Comparison of ENCODE assay signal across 25 mouse cellular contexts in the genomic region with DNA sequence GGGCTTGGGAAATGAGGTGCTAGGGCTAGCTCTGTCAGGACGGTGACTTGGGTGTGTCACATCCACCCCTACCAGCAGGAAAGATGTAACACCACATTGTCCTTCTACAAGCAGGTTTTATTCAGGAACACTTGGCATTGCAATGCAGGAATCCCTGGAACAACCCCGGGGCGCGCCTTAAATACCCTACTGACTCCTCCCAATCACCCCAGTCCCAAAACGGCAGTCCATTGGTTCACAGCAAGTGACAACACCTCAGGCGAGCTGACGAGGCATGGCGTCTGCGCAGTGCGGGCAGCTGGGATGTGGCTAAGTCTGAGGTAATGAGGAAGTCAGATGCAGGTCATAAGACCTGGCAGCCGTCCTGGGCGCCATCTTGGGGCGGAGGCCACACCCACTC.
"Had no signal": no experiment of that assay in that cellular context is flagged by ENCODE, and none has a peak within 500 bp of the region (broad histone marks: within the 10 kb centered on the region; RNA-seq: fewer than 3 reads in every experiment).

No protein-coding gene starts in this region.

- H3K9me3 ChIP-seq: heart, embryonic 12.5 days; hindbrain, embryonic 10.5 days; hindbrain, embryonic 13.5 days; hindbrain, embryonic 15.5 days; kidney, embryonic 15.5 days; limb, embryonic 10.5 days; limb, embryonic 12.5 days; liver, embryonic 13.5 days; liver, embryonic 15.5 days had no signal

- DNase-seq: gastrocnemius, adult 2 months; gastrocnemius, postnatal 10 days; gastrocnemius, postnatal 25 days; heart, adult 18-20 months; heart, postnatal 10 days; heart, postnatal 4 days; kidney, adult 11 months; kidney, adult 2 months; kidney, adult 9 months; kidney, postnatal 14 days; kidney, postnatal 36 days; layer of hippocampus, adult 9-11 months; layer of hippocampus, postnatal 36 days; liver, embryonic 13.5 days had no signal

- H3K4me2 ChIP-seq: heart, embryonic 12.5 days; hindbrain, embryonic 13.5 days; hindbrain, embryonic 15.5 days; kidney, embryonic 15.5 days; limb, embryonic 12.5 days; liver, embryonic 13.5 days; liver, embryonic 15.5 days had no signal

- ATAC-seq: hindbrain, postnatal 0 days; intestine, embryonic 16.5 days had no signal

- H3K4me3 ChIP-seq: gastrocnemius, adult 2 months; heart, embryonic 12.5 days; hindbrain, embryonic 10.5 days; hindbrain, embryonic 13.5 days; hindbrain, embryonic 15.5 days; kidney, embryonic 15.5 days; limb, embryonic 10.5 days; limb, embryonic 12.5 days; liver, embryonic 13.5 days; liver, embryonic 15.5 days had no signal

- H3K4me1 ChIP-seq: hindbrain, embryonic 13.5 days; hindbrain, embryonic 15.5 days; limb, embryonic 10.5 days; limb, embryonic 12.5 days had no signal

- H3K27me3 ChIP-seq: heart, embryonic 12.5 days; hindbrain, embryonic 13.5 days; hindbrain, embryonic 15.5 days; kidney, embryonic 15.5 days; limb, embryonic 12.5 days; liver, embryonic 13.5 days; liver, embryonic 15.5 days had no signal

- H3K9ac ChIP-seq: heart, embryonic 12.5 days; hindbrain, embryonic 13.5 days; hindbrain, embryonic 15.5 days; kidney, embryonic 15.5 days; limb, embryonic 12.5 days; liver, embryonic 13.5 days; liver, embryonic 15.5 days had no signal

- H3K36me3 ChIP-seq: heart, embryonic 12.5 days; hindbrain, embryonic 10.5 days; hindbrain, embryonic 13.5 days; hindbrain, embryonic 15.5 days; kidney, embryonic 15.5 days; limb, embryonic 10.5 days; limb, embryonic 12.5 days; liver, embryonic 13.5 days; liver, embryonic 15.5 days had no signal

- H3K27ac ChIP-seq: gastrocnemius, adult 2 months; hindbrain, embryonic 10.5 days; hindbrain, embryonic 13.5 days; hindbrain, embryonic 15.5 days; hindbrain, postnatal 0 days; kidney, embryonic 15.5 days; kidney, postnatal 0 days; limb, embryonic 10.5 days; limb, embryonic 12.5 days; liver, embryonic 13.5 days; liver, embryonic 15.5 days had no signal
